Mouse (Mus musculus) C2C12 (cell line): ENCODE results near the gene Myo9b.
"Not testable (repeated sequence)": the region's sequence is repeated elsewhere in the genome, so short reads cannot be mapped to it uniquely, and the experiment has no call there.

ENCODE experiments used
- CTCF ChIP-seq: IDR thresholded peaks from one replicate; pipeline ENCODE4 v1.5.1; 2011; ENCODE audit not compliant: control insufficient read depth, insufficient read depth, insufficient read length
- USF1 ChIP-seq: IDR thresholded peaks from one replicate; pipeline ENCODE4 v1.6.1; 2011; ENCODE audit warnings: low read depth, mild to moderate bottlenecking, control low read depth, moderate library complexity

DNA sequence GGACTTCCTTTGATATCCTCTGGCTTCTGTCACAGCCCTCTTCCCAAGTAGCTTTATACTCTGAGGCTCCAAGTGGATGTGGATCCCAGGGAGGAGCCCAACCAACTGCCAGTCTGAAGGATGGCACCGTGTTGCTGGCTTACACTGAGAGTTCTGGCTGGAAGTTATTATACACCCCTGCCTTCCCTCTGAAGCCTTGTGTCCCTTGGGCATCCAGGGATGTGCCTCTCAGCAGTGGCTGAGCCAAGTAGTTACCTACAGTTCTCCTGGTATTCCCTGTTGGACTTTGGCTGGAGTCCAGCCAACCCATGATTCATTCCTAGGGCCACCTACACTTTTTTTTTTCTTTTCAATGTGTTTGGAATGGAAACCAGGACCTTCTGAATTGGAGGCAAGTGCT lies 9.2 kb downstream of the Myo9b start:
- not testable (repeated sequence) for TF ChIP-seq CTCF, USF1
